ENCODE assay signal across 21 mouse cellular contexts in genomic region chr10:68672291-68672690, GRCm38 (mm10). TPM values are rescaled to one million over a fixed set of nuclear protein-coding genes. Genes with fewer than 3 reads are reported as not detected.
A peak's percentile ranks its signal among the peaks of the same experiment; 100 is the strongest.
DNase-seq lines count a peak whose midpoint lies in the region; ATAC-seq lines count a peak whose summit lies in the region.
"Had no signal": no experiment of that assay in that cellular context is flagged by ENCODE, and none has a peak within 500 bp of the region (broad histone marks: within the 10 kb centered on the region; RNA-seq: fewer than 3 reads in every experiment).

No protein-coding gene starts in this region.

- peak; percentile 11 for DNase-seq in embryonic facial prominence, embryonic 10.5 days (ENCODE audit: low spot score)
- DNase-seq in liver, embryonic 11.5 days (ENCODE audit: low spot score), result no peak
- no peak for DNase-seq in cerebellum, postnatal 36 days
- DNase-seq: adrenal gland, postnatal 14 days; cerebellum, adult 9-10 months; gastrocnemius, adult 2 months; heart, adult 18-20 months; heart, postnatal 10 days; thymus, postnatal 4 days had no signal

- no peaks in the 10 kb centered on the region for H3K36me3 ChIP-seq in heart, embryonic 13.5 days
- H3K36me3 ChIP-seq in heart, embryonic 12.5 days, result no peaks in the 10 kb centered on the region
- H3K36me3 ChIP-seq in midbrain, embryonic 13.5 days, result no peaks in the 10 kb centered on the region
- H3K36me3 ChIP-seq in midbrain, embryonic 15.5 days (replicated peaks), result no peaks in the 10 kb centered on the region
- H3K36me3 ChIP-seq in embryonic facial prominence, embryonic 10.5 days (replicated peaks), result no peaks in the 10 kb centered on the region
- H3K36me3 ChIP-seq in limb, embryonic 13.5 days, result no peaks in the 10 kb centered on the region
- no peaks in the 10 kb centered on the region for H3K36me3 ChIP-seq in liver, embryonic 11.5 days (ENCODE audit: control insufficient read depth, insufficient read depth, low read length)
- H3K36me3 ChIP-seq: hindbrain, embryonic 12.5 days; intestine, embryonic 15.5 days had no signal

- H3K27me3 ChIP-seq in heart, embryonic 13.5 days (replicated peaks), result no peaks in the 10 kb centered on the region
- H3K27me3 ChIP-seq in heart, embryonic 12.5 days (replicated peaks), result no peaks in the 10 kb centered on the region
- H3K27me3 ChIP-seq in midbrain, embryonic 13.5 days, result no peaks in the 10 kb centered on the region
- no peaks in the 10 kb centered on the region for H3K27me3 ChIP-seq in midbrain, embryonic 15.5 days (replicated peaks)
- no peaks in the 10 kb centered on the region for H3K27me3 ChIP-seq in embryonic facial prominence, embryonic 10.5 days (replicated peaks; ENCODE audit: low read depth, poor library complexity, severe bottlenecking)
- no peaks in the 10 kb centered on the region for H3K27me3 ChIP-seq in limb, embryonic 13.5 days
- no peaks in the 10 kb centered on the region for H3K27me3 ChIP-seq in liver, embryonic 11.5 days (replicated peaks; ENCODE audit: control insufficient read depth, insufficient read depth, low read length)
- H3K27me3 ChIP-seq: hindbrain, embryonic 12.5 days; intestine, embryonic 15.5 days had no signal

- no peak for ATAC-seq in heart, embryonic 13.5 days (ENCODE audit: extremely low read depth, insufficient number of reproducible peaks, low FRiP score, low TSS enrichment)
- ATAC-seq in heart, embryonic 12.5 days (ENCODE audit: insufficient number of reproducible peaks, low FRiP score), result no peak
- ATAC-seq in midbrain, embryonic 13.5 days, result no peak
- ATAC-seq in midbrain, embryonic 15.5 days (replicated peaks), result no peak
- ATAC-seq in limb, embryonic 13.5 days (ENCODE audit: low FRiP score, low read depth), result peak; percentile 40; the same call in 1 of the 2 replicates
- no peak for ATAC-seq in liver, embryonic 11.5 days (replicated peaks; ENCODE audit: low FRiP score)
- ATAC-seq: activated CD4-positive, CD25-positive, alpha-beta regulatory T cell, adult 4 months; intestine, embryonic 15.5 days; Patski had no signal

- no peak overlapping the region for H3K4me2 ChIP-seq in heart, embryonic 13.5 days
- H3K4me2 ChIP-seq in heart, embryonic 12.5 days, result no peak overlapping the region
- no peak overlapping the region for H3K4me2 ChIP-seq in midbrain, embryonic 13.5 days (replicated peaks)
- no peak overlapping the region for H3K4me2 ChIP-seq in midbrain, embryonic 15.5 days
- no peak overlapping the region for H3K4me2 ChIP-seq in limb, embryonic 13.5 days (replicated peaks)
- no peak overlapping the region for H3K4me2 ChIP-seq in liver, embryonic 11.5 days
- H3K4me2 ChIP-seq: hindbrain, embryonic 12.5 days; intestine, embryonic 15.5 days had no signal

- no peak overlapping the region for H3K9ac ChIP-seq in heart, embryonic 13.5 days
- no peak overlapping the region for H3K9ac ChIP-seq in heart, embryonic 12.5 days
- no peak overlapping the region for H3K9ac ChIP-seq in midbrain, embryonic 13.5 days (replicated peaks)
- no peak overlapping the region for H3K9ac ChIP-seq in midbrain, embryonic 15.5 days
- no peak overlapping the region for H3K9ac ChIP-seq in limb, embryonic 13.5 days
- no peak overlapping the region for H3K9ac ChIP-seq in liver, embryonic 11.5 days (ENCODE audit: low read depth, low read length)
- H3K9ac ChIP-seq: hindbrain, embryonic 12.5 days; intestine, embryonic 15.5 days had no signal

- H3K9me3 ChIP-seq in heart, embryonic 13.5 days, result no peaks in the 10 kb centered on the region
- H3K9me3 ChIP-seq in heart, embryonic 12.5 days (replicated peaks), result no peaks in the 10 kb centered on the region
- 0 out of 2 replicates have a peak, but pooled peaks cover 2% of the 10 kb centered on the region for H3K9me3 ChIP-seq in midbrain, embryonic 13.5 days
- H3K9me3 ChIP-seq in midbrain, embryonic 15.5 days, result no peaks in the 10 kb centered on the region
- H3K9me3 ChIP-seq in embryonic facial prominence, embryonic 10.5 days, result no peaks in the 10 kb centered on the region
- no peaks in the 10 kb centered on the region for H3K9me3 ChIP-seq in limb, embryonic 13.5 days
- no peaks in the 10 kb centered on the region for H3K9me3 ChIP-seq in liver, embryonic 11.5 days (ENCODE audit: control insufficient read depth, low read length)
- H3K9me3 ChIP-seq: hindbrain, embryonic 12.5 days; intestine, embryonic 15.5 days had no signal

- 0 out of 2 replicates have a peak overlapping the region, but pooled peaks have one; percentile 25 for H3K27ac ChIP-seq in heart, embryonic 13.5 days (replicated peaks)
- no peak overlapping the region for H3K27ac ChIP-seq in heart, embryonic 12.5 days (ENCODE audit: poor library complexity, severe bottlenecking)
- peak overlapping the region; percentile 30; the same call in 1 of the 2 replicates for H3K27ac ChIP-seq in midbrain, embryonic 13.5 days
- no peak overlapping the region for H3K27ac ChIP-seq in midbrain, embryonic 15.5 days
- no peak overlapping the region for H3K27ac ChIP-seq in embryonic facial prominence, embryonic 10.5 days (replicated peaks)
- no peak overlapping the region for H3K27ac ChIP-seq in limb, embryonic 13.5 days
- H3K27ac ChIP-seq in liver, embryonic 11.5 days (ENCODE audit: low read depth, low read length), result no peak overlapping the region
- H3K27ac ChIP-seq: gastrocnemius, adult 2 months; hindbrain, embryonic 12.5 days; intestine, embryonic 15.5 days; macrophage; stomach, postnatal 0 days had no signal

- peaks cover 32% of the 10 kb centered on the region for H3K4me1 ChIP-seq in heart, embryonic 13.5 days
- peaks cover 11% of the 10 kb centered on the region for H3K4me1 ChIP-seq in heart, embryonic 12.5 days (replicated peaks)
- peaks cover 11% of the 10 kb centered on the region for H3K4me1 ChIP-seq in midbrain, embryonic 13.5 days (replicated peaks)
- H3K4me1 ChIP-seq in midbrain, embryonic 15.5 days, result peaks cover 6% of the 10 kb centered on the region
- H3K4me1 ChIP-seq in embryonic facial prominence, embryonic 10.5 days, result peaks cover 16% of the 10 kb centered on the region
- H3K4me1 ChIP-seq in limb, embryonic 13.5 days, result peaks cover 13% of the 10 kb centered on the region
- H3K4me1 ChIP-seq in liver, embryonic 11.5 days (replicated peaks; ENCODE audit: control insufficient read depth, insufficient read depth, low read length), result no peaks in the 10 kb centered on the region
- H3K4me1 ChIP-seq: hindbrain, embryonic 12.5 days; intestine, embryonic 15.5 days had no signal

- 62% methylated on average over 12 of the region's 12 CpGs for WGBS in heart, embryonic 13.5 days
- WGBS in heart, embryonic 12.5 days, result 76% methylated on average over 12 of the region's 12 CpGs
- WGBS in midbrain, embryonic 13.5 days, result 78% methylated on average over 12 of the region's 12 CpGs
- WGBS in midbrain, embryonic 15.5 days, result 70% methylated on average over 12 of the region's 12 CpGs
- 66% methylated on average over 12 of the region's 12 CpGs for WGBS in embryonic facial prominence, embryonic 10.5 days
- 45% methylated on average over 12 of the region's 12 CpGs for WGBS in limb, embryonic 13.5 days
- WGBS in liver, embryonic 11.5 days, result 79% methylated on average over 12 of the region's 12 CpGs

- H3K4me3 ChIP-seq in heart, embryonic 13.5 days, result no peak overlapping the region
- no peak overlapping the region for H3K4me3 ChIP-seq in heart, embryonic 12.5 days
- H3K4me3 ChIP-seq in midbrain, embryonic 13.5 days (replicated peaks), result no peak overlapping the region
- no peak overlapping the region for H3K4me3 ChIP-seq in midbrain, embryonic 15.5 days
- no peak overlapping the region for H3K4me3 ChIP-seq in embryonic facial prominence, embryonic 10.5 days
- no peak overlapping the region for H3K4me3 ChIP-seq in limb, embryonic 13.5 days
- no peak overlapping the region for H3K4me3 ChIP-seq in liver, embryonic 11.5 days (ENCODE audit: low read depth, low read length)
- H3K4me3 ChIP-seq: gastrocnemius, adult 2 months; hindbrain, embryonic 12.5 days; intestine, embryonic 15.5 days had no signal

RNA-seq across cellular contexts. Expression of gene Tmem26, which starts 51.2 kb away (rescaled TPM):
- 4.1 and 4.5 TPM in 2 replicates for polyA plus RNA-seq in heart, embryonic 13.5 days (2015; fragmentation: Nextera tagmentation; extraction: Ambion mirVana)
- polyA plus RNA-seq in heart, embryonic 12.5 days (2016; fragmentation: Nextera tagmentation; extraction: Ambion mirVana), result 6.3 and 6.8 TPM in 2 replicates
- 2.7 and 3.0 TPM in 2 replicates for polyA plus RNA-seq in midbrain, embryonic 13.5 days (2015; fragmentation: Nextera tagmentation; extraction: Ambion mirVana)
- polyA plus RNA-seq in midbrain, embryonic 15.5 days (2015; fragmentation: Nextera tagmentation; extraction: Ambion mirVana), result 4.9 and 5.2 TPM in 2 replicates
- 4.2 and 10.2 TPM in 2 replicates for polyA plus RNA-seq in embryonic facial prominence, embryonic 10.5 days (2016; fragmentation: Nextera tagmentation; extraction: Ambion mirVana)
- 57.6 and 58.6 TPM in 2 replicates for polyA plus RNA-seq in limb, embryonic 13.5 days (2015; fragmentation: Nextera tagmentation; extraction: Ambion mirVana)
- polyA plus RNA-seq in liver, embryonic 11.5 days (2014; fragmentation: Nextera tagmentation; extraction: Ambion mirVana), result 7.4 and 7.5 TPM in 2 replicates
- polyA plus RNA-seq: activated CD4-positive, CD25-positive, alpha-beta regulatory T cell, adult 4 months; C2C12; Patski had no signal

Comparison
In these comparisons a context has a peak if more than half of its experiments do, and no peak if none do; other contexts are left out.
1. H3K27ac ChIP-seq: peak in heart, embryonic 13.5 days (single experiment) and midbrain, embryonic 13.5 days (single experiment); none in heart, embryonic 12.5 days (single experiment), midbrain, embryonic 15.5 days (single experiment), embryonic facial prominence, embryonic 10.5 days (single experiment), limb, embryonic 13.5 days (single experiment) and liver, embryonic 11.5 days (single experiment).